Mouse (Mus musculus) cerebellum, adult 18-20 months (tissue): Measurements from ENCODE around the gene Fstl4.

ENCODE experiments used
- DNase-seq, 2 experiments: peaks; one replicate each; pipeline ENCODE4 v3.0.0; 2021

Fstl4 gene

DNA sequence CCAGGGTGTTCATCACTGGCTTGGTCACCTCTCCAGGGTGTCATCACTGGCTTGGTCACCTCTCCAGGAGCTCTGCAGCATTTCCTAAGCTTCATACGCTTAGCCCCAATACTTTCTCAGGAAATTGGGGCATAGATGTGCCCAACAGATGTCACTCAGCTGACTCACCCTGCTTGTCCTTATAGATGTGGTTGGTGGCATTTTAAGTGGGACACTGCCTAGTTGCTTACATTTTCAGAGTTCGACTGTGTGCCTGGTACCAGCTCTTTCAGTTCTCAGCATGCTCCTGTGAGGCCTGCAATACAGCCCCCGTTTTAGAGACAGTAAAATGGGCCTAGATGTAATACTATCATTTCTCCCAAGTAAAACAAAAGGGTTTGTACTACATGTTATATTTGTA lies 8.6 kb downstream of the Fstl4 start:
- DNase-seq: no peak

GRCm38 (mm10) chr11:52775291-52775690 lies 10.9 kb downstream of the Fstl4 start:
- DNase-seq: no peak

GRCm38 (mm10) chr11:52782426-52782825 lies 18.0 kb downstream of the Fstl4 start:
- no peak for DNase-seq

- DNase-seq: no peak
Observed at GRCm38 (mm10) chr11:52794331-52794730, 29.9 kb downstream of the Fstl4 start.

DNA sequence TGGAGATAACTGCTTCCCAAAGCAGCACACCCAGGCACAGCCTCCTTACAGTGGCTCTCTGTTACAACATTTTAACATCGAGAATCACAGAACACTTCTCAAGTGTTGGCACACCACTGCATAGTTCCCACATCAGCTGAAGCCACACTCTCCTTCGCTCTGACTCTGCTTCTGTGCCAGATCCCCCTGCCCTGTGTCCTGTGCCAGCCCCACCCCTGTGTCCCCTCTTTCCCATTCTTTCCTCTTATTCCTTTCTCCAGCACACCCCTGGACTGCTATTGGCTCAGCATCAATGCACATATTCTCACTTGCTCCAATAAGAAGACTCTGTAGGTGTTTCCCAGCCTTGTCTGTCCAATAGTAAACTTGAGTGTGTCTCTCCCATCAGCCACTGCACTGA lies 45.1 kb downstream of the Fstl4 start:
- DNase-seq: no peak

GRCm38 (mm10) chr11:52816004-52816403 lies 51.6 kb downstream of the Fstl4 start:
- no peak for DNase-seq

DNA sequence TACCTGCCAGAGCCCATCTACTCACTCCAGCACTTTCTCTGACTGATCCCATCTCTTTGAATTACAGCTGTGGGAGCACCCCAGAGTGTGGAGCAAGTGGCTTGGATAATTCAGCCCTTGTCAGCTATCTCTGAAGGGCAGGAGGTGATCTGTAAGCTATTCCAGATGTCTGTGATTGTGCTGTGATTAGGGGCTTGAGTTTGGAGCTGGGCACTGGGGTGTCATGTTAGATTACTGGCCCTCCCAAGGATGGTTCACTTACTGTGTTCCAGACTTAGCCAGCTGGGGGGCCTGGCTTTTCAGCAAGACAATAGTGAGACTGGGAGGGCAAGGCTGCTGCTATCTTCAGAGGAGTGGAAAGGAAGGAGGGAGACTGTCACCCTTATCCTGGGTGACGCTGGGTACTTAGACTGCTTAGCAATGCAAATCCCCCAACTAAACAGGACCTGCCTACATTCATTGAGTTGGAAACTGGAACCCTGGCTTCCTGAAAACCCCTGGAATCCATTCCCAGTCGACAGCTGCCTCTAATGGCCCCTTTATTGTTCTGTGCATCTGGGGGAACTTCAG lies 56.0 kb downstream of the Fstl4 start:
- no peak for DNase-seq

DNA sequence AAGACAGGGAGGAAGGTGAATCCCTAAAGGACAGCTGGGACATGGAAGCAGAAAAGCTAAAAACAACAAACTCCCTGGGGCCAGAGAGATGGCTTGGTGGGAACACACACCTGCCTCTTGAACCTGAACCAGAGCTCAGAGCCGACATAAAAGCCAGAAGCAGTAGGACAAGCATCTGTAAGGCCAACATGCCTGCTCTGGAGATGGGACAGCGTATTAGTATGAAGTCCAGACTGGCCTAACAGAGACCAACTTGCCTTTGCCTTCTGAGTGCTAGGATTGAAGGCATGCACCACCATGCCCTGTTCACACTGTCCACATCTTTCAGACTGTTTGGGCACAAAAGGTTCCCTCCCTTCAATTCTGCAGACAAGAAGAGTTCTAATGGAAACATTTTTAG lies 62.2 kb downstream of the Fstl4 start:
- no peak for DNase-seq

- DNase-seq: no peak
Observed at GRCm38 (mm10) chr11:52831631-52832310, 67.3 kb downstream of the Fstl4 start.

GRCm38 (mm10) chr11:52832311-52832675 lies 67.9 kb downstream of the Fstl4 start:
- DNase-seq: no peak

DNA sequence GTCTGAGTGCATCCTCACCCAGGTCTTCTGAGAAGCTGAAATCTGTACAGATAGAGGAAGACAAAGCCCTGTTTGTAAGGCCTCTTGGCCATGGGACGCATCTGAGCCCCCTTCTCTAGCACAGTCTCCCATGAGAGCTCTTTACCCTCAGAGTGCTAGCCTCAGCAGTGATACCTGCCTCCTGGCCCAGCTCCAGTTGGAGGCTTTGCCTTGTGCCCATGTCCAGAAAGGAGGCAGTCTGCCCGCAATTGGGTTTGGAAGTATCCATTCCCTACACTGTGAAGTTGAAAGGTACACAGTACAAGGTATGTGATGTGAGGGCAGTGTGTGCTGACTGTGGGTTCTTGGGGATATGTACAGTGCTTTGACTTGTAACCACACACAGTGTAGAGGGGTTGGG lies 84.3 kb downstream of the Fstl4 start:
- DNase-seq: peak in 1 of 2 experiments; percentile 3

DNA sequence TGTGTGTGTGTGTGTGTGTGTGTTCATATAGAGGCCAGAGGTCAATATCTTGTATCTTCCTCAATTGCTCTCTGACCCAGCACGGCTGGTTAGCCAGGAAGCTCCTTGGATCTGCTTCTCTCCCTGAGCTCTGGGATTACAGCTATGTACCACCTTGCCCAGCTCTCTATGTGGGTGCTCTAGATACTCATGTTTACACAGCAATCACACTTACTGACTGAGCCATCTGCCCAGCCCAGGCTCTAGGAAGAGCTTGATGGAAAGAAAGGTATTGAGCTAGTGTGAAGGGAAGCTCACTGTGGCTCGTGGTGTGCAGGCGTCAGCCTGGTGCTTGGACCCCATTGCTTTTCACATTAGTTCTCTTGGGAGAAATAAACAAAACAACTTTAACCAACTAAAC lies 85.6 kb downstream of the Fstl4 start:
- DNase-seq: no peak

DNA sequence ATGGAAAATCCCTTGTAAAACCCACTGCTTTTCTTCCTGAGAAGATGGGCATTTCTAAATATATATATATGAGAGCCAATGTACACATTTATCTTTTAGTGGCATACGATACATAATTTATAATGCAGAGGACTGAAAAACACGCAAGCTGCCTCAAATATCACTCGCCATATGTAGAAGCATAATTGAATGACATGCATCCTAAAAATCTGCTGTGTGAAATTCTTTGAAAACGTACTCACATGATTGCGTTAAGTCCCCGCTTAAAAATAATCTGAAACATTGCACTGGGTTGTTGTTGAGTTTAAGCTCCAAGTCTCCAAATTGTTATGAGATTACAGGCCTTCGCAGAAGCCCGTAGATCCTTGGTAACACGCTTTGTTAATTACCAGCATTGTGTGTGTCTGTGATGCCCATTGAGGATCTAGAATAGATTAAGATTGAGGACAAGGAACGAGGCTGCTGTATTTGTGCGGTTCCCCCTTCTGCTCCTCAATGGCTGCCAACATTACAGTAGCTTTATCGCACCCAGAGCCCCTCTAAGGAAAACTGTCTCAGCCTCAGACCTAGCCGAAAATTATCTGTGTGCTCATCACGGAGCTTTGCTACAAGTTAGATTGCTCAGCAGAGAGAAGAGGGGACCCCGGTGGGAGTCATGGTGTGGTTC lies 108.5 kb downstream of the Fstl4 start:
- DNase-seq: no peak

DNA sequence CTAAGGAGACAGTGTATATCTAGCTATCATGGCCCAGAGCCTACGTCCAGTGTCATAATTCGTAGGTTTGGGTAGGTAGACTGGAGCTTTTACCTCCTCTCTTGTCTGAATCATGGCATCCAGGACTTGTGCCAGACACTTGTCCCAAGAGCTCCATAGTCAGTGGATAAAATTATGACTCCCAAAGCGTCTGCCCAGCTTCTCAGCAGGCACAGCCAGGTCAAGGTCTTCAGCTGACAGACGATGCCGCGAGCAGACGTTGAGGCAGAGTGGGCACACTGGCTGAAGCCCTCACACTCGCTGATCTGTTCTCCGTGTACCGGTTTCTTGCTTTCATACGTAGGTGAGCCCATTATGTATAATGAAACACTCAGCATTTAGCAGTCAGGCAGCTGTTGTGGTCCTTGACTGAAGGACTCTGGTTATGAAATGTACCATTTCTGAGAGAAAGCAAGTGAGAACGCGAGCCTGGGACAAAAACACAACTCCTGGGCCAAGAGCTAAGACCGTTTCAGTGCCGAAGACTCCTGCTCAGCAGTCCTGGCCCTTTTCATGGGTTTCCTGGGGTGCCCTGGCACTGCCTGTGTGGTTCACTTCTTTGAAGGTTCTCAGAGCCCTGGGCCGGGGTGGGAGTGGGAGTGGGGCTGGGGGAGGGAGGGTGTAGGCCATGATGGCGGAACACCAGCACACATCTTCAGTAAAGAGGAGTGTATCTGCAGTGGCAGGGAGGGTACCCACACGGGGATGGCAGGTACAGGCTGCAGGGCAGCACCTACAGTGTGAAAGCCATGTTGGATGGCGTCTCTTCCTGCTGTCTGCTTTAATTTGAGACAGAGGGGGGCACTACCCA lies 111.7 kb downstream of the Fstl4 start:
- peak in 1 of 2 experiments; percentile 19 for DNase-seq

- DNase-seq: no peak
Observed at GRCm38 (mm10) chr11:52877662-52878061, 113.2 kb downstream of the Fstl4 start.

DNA sequence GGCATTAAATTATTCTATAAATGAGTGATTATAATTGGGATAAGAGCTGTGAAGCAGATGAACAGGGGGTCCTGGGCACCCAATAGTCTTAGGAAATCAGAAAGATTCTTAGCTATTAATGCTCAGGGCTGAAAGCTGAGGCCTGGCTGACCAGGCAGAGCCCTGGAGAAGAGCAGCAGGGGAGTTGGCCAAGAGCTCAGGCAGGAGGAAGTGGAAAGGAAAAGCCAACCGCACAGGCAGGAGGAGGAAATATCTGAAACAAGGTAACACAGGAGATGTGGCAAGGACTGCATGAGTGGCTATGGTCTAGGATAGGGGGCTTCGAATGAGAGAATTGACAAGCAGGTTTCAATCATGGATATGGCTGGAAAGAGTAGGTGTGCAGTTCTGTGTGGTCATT lies 115.5 kb downstream of the Fstl4 start:
- DNase-seq: no peak

DNA sequence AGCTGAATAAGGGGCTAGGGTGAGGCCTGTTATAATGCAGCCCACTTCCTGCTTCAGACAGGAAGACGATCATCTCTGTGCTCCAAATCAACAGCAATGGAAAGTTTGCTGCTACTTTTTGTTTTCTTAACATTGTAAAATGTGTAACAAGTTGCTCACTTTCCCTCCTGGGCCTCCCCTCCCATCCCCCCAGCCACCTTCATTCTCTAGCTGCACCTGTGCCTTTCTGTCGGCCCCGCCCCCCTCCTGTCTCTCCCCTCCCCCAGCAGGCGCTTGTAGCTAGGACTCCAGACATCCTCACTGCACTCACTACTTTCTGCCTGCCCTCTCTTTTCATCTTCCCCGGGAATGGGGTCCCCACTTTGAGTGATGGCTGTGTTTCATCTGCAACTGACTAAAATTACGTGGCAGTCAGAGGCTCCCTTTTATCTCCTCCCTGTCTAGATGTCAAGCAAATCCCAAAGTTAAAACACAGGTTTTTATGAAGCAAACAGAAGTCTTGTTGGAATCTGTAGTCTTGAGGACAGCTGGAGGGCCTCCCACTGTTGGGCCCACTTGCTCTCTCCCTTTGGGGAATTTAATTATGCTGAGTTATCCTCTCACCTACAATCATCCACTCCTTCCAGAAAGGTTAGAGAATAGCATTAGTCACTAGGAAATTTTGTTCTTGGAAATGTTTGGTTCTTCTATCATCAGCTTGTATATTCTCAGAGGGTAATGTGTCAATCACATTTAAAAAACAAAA lies 122.3 kb downstream of the Fstl4 start:
- DNase-seq: no peak

DNA sequence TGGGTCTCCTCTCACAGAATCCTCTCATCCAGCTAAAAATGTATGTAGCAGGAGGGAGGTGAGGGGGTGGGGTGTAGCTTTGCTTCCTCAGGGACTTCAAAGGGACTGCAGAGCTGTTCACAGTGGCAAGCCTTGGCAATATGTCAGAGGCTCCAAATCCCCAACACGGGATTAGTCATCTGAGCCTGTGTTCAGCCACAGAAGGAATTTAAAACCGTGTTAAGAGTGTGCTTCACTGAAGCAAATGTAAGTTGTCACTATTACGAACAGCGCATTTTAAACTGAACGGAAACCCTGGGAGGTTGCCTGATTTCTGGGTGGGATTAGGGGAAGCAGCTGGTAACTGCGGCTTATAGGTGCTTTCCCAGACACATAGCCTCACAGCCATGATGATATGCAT lies 123.7 kb downstream of the Fstl4 start:
- no peak for DNase-seq

GRCm38 (mm10) chr11:52889527-52889926 lies 125.1 kb downstream of the Fstl4 start:
- DNase-seq: no peak

DNA sequence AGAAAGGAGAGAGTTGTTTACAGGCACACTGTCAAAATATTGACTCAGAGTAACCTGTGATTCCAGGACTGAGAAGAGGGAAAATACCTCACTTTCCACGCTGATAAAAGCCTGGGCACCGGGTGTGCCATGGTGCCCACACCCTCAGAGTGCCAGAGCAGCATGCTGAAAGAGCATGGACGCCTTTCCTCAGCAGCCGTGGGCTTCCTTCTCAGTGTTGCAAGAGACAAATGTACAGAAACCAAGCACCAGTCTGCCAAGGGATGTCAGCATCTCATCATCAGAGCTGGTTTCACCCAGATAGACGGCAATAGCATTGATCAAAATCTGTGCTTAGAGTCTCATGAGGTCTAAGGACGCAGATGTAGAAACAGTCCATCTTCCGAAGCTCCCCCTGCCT lies 125.7 kb downstream of the Fstl4 start:
- no peak for DNase-seq

GRCm38 (mm10) chr11:52904101-52904500 lies 139.7 kb downstream of the Fstl4 start:
- DNase-seq: no peak

DNA sequence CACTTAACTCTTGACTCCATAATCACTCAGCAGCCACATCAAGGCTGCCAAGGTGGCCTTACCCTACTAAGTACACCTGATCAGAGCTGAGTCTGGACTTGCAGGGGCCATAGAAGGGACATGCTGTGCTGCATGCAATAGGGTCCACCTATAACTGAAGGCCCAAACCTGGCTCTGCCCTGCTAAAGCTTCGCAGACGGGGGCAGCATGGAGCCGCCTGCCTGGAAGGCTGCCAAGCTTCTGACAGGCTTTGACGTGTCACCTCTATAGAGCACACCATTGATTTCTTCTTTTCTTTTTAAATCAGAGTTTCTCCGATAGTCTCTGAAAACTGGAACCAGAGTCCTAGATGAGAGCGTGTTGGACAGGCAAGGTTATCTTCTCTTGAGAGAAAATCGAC lies 146.4 kb downstream of the Fstl4 start:
- DNase-seq: no peak

DNA sequence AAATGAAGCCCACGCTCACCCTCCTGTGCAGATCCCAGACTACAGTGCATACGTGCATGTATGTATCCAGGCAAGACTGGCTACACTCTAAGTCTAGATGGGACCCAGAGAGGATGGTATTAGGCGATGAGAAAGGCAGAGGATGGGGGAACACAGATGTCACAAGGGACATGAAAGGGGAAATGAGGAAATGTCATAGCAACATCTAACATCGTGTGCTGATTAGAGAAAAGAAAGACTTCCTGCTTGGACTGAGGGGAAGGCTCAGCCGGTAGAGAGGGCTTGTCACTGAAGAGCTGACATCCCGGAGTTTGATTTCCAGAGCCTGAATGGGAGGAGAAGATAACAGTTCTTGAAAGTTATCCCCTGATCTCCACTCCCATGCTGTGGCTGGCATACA lies 150.0 kb downstream of the Fstl4 start:
- no peak for DNase-seq
